Mouse (Mus musculus) embryo, embryonic 9.5 days (tissue): ENCODE measurements around the gene Mtg1.
"Not testable (repeated sequence)": the region's sequence is repeated elsewhere in the genome, so short reads cannot be mapped to it uniquely, and the experiment has no call there.

Experiments
- DNase-seq: peaks from one replicate; pipeline ENCODE4 v3.0.0-alpha.2; 2017; ENCODE audit errors: extremely low spot score

Gene Mtg1

DNA sequence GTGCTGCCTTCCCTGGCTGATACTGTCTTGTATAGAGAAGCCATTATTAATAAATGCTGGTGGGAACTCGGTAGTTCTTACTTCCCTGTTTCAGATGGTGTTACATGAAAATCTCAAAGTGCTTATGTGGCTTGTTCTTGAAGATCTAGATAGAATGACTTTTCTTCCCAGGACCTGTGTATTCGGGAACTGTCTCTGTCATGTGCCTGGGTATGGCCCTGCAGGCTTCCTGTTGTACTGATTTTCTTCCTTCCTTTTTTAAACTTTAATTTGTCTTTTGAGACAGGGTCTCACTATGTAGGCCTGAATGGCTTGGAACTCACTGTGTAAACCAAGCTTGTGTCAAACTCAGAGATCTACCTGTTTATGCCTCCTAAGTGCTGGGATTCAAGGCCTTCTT lies 9.5 kb upstream of the Mtg1 start:
- DNase-seq = no peak

GRCm38 (mm10) chr7:140132184-140132583 lies 5.2 kb upstream of the Mtg1 start:
- not testable (repeated sequence) for DNase-seq

DNA sequence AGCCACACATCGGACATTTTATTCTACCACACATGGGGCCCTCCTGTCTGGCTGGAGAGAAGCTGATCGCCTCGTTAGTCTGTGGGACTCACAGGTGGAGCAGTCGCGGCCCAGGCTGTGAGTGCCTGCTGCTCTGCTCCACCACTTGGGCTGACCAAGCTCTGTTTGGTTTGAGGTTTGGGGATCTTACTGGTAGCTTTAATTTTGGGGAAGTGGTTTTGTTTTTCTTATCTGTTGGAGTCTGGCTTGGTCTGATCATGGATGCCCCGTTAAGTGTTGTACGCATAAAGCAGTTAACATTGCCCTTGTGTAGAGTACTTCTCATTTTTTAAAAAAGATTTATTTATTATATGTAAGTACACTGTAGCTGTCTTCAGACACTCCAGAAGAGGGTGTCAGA lies 3.3 kb upstream of the Mtg1 start:
- DNase-seq = not testable (repeated sequence)

GRCm38 (mm10) chr7:140135106-140135770 lies 2.1 kb upstream of the Mtg1 start:
- DNase-seq = no peak

GRCm38 (mm10) chr7:140138021-140138310 lies 602 bp downstream of the Mtg1 start:
- DNase-seq = no peak

GRCm38 (mm10) chr7:140141350-140141749 lies 4.0 kb downstream of the Mtg1 start:
- DNase-seq = peak; percentile 47

- DNase-seq = no peak
Measured at GRCm38 (mm10) chr7:140144550-140144949, 7.2 kb downstream of the Mtg1 start.

- peak; percentile 38 for DNase-seq
Measured at GRCm38 (mm10) chr7:140153383-140153782, 16.0 kb downstream of the Mtg1 start.

- no peak for DNase-seq
Measured at GRCm38 (mm10) chr7:140153829-140154217, 16.5 kb downstream of the Mtg1 start.

DNA sequence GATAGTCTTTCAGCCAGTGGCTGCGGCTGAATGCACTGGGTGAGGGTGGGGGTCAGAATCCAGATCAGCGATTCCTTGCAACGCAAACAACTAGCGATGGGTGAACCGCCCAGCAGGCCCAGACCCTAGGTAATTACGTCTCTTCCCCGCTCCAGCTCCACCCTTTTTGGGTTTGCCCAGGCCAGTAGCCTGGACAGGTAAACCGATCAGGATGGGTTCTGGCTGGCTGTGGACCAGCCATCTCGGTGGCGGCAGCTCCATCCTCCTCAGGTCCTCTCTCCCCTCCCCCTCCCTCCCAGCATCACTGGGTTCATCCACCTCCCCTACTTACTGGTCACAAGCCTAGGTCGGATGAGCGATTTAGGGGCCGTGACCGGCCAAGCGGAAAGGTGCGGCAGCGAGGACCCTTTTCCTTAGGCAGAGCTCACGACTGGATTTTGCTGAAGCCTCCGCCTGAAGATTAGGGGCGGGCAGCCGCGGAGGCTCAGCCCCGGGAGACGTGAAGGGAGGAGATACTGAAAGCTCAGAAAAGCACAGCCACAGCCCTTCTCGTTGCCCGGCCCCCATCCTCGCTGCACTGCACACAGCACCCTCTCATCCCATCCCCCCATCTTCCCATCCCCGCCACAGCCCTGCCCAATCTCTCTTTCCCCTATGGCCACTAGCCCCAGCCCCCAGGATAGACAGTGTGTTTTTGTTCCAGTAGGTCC lies 17.0 kb downstream of the Mtg1 start, which contains the start of gene Sprn:
Gene Sprn, minus strand, starts transcription at position 660 of the 710 bp plus-strand sequence.
- peak; percentile 27 for DNase-seq

GRCm38 (mm10) chr7:140160363-140160762 lies 23.0 kb downstream of the Mtg1 start:
- no peak for DNase-seq

DNA sequence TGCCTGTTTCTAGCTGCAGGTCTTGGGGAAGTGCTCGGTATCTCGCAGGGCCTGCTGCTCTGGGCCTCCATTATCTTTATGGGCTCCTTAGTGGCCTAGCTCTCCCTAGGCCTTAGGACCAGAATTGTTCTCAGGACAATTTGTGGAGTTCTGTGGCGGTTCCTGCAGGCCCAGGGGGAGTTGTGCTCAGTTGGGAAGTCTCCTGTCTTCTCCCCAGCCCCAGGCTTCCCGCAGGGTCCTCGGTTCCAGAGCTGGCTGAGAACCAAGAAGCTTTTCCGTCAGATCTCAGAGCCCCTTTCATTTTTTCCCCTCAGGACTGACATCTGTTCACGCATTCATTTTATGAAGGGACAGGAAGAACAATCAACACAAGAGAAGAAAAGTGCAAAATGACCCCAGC lies 27.3 kb downstream of the Mtg1 start, which contains the start of gene Olfr522:
Gene Olfr522, minus strand, starts transcription at position 101 of the 400 bp plus-strand sequence.
- no peak for DNase-seq

- DNase-seq = no peak
Measured at GRCm38 (mm10) chr7:140167950-140168349, 30.6 kb downstream of the Mtg1 start.

DNA sequence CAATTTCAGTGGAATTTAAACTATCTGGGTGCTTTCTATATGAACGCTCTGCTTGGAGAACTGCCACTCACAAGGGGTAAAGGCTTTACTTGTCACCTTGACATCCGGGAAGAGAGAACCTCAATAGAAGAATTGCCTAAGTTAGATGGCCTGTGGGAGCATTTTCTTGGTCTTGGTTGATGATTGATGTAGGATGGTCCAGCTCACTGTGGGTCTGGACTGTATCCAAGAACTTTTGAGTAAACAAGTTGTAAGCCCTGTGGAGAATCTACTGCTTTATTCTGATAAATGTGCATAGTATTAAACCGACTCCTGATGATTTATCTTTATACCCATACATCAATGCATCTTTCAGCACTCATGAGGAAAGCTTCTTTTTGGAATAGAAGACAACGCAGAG lies 32.0 kb downstream of the Mtg1 start:
- no peak for DNase-seq

DNA sequence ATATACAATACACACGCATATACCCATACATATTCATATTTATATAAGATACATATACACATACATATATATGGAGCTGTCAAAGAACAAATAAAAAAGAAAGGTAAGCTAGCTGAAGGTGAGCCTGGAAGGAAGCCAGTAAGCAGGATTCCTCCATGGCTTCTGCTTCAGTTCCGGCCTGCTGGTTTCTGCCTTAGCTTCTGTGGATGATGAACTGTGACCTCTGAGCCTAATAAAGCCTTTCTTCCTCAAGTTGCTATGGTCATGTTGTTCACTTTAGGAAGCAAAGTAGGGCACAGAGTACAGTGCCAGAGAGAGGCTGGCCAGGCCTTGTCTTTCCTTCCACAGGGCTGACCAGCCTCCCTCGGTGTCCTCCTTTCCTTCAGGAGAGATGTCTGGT lies 33.5 kb downstream of the Mtg1 start:
- no peak for DNase-seq

DNA sequence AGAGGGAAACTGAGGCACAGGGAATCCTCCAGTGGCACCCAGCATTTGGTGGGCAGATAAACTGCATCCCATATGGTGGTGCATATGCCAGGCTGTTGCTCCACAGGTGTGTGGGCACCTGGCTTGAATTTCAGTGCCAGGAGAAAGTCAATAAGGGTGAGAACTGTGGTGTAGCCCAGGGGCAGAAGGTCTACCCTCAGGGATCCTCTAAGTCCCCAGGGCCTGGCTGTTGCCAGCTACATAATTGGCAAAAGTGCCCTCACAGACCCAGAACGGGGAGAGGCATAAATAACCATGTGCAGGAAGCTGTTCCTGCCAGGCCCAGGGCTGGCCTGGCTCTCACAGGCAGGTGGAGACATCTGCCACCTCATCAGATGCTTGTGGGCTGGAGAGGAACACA lies 35.6 kb downstream of the Mtg1 start, which contains the start of gene Olfr523:
Gene Olfr523, plus strand, starts transcription at position 282 of the 400 bp plus-strand sequence.
- no peak for DNase-seq

- no peak for DNase-seq
Measured at GRCm38 (mm10) chr7:140179176-140179575, 41.8 kb downstream of the Mtg1 start.

GRCm38 (mm10) chr7:140180692-140181091 lies 43.3 kb downstream of the Mtg1 start:
- no peak for DNase-seq

GRCm38 (mm10) chr7:140184206-140184605 lies 46.8 kb downstream of the Mtg1 start:
- DNase-seq = no peak

DNA sequence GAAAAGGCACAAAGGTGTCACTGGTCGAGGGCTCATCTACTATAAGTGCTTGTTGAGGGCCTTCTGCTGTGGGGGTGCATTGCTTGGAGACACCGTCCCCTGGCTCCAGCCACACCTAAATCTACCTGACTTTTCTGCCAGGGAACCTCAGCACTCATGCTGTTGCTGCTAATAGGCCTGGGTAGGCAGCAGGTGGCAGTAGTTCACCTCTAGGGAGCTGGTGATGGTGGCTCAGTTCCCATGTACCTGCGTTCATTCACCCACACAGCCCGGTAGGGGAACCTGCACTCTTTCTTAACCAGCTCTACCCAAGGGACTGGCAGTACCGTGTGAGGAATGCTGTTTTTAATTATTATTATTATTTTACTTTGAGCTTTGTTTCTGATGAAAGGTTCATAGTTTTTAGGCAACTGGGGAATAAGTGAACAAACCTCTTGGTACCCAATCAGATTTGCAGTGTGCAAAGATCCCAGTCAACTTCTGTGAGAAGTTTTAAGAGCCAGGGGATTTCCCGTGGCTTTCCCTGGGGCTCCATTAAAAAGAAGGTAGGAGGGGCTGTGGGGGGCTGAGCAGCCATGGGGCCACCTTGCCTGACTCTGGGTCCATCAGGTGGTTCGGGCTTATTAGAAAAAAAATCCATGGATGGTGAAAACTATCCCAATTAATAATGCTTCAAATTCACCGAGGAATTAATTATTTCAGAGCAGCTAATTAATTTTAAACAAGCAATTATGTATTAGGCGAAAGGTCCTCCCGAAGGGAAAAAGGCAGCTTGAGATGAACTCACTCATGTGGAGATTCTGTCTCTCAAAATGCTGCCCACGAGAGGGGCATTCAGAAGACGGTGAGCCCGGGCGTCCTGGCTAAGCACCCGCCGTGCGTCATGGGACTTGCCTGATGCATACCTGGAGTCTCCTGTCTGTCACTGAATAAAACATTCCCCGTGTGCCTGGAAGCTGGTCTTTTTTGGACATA lies 49.6 kb downstream of the Mtg1 start:
- DNase-seq = peak; percentile 17

GRCm38 (mm10) chr7:140187721-140188390 lies 50.5 kb downstream of the Mtg1 start:
- no peak for DNase-seq
